Mouse (Mus musculus) bone marrow, adult 2 months (tissue): ENCODE measurements around the gene Trim23.

ENCODE experiments used
- CTCF ChIP-seq: fragments of 200-500 bp; IDR thresholded peaks from 2 replicates; pipeline ENCODE4 v1.5.1; 2011; ENCODE audit warnings: low read length, control low read depth; ENCODE audit not compliant: control insufficient read depth, insufficient read depth
- POLR2A ChIP-seq: fragments of 200-500 bp; IDR thresholded peaks from 2 replicates; pipeline ENCODE4 v1.6.1; 2011; ENCODE audit warnings: low read depth, mild to moderate bottlenecking, control low read depth, low read length, borderline replicate concordance; ENCODE audit not compliant: control insufficient read depth

DNA sequence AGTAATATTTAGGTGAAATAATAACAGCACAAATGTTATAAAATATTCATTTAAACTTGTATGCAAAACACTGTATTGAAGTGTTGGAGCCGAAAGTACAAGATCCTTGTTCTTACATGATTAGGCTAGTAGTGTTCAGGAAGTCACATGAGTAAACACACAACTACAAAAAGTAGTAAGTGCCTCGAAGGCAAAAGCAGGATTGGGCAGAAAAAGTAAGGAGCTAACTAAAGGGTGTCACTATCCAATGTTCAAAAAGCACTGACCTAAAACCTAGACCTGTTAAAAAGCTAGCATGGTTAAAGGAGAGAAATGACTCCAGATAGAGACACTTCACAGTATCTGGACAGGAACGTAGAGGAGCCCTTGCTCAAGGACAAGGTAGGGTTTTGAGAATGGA lies 48.9 kb downstream of the Trim23 start:
- TF ChIP-seq CTCF (no peak), POLR2A (no peak)
